Mouse (Mus musculus): ENCODE measurements around the gene Lif.

- TF ChIP-seq TCF12 (IDR thresholded peaks at IDR 0.05; ENCODE audit: low read depth, low read length) (no peak), CTCF (IDR thresholded peaks at IDR 0.05 in 2 of 3, conservative IDR thresholded peaks at IDR 0.05 in 1 of 3; ENCODE audit: control insufficient read depth in 1 of 3, insufficient read depth in 1 of 3, low read depth in 2 of 3, low read length in 3 of 3, poor library complexity in 1 of 3, severe bottlenecking in 1 of 3) (no peak), EP300 (IDR thresholded peaks at IDR 0.05; ENCODE audit: low read depth in 1 of 2, low read length in 2 of 2) (no peak), MAX (IDR thresholded peaks at IDR 0.05; ENCODE audit: low read length) (no peak), GATA1 (IDR thresholded peaks at IDR 0.05; ENCODE audit: low read depth, low read length) (no peak), POLR2A (IDR thresholded peaks at IDR 0.05; ENCODE audit: control insufficient read depth in 1 of 2, insufficient read depth in 1 of 2, low read depth in 1 of 2, low read length in 2 of 2, poor library complexity in 1 of 2) (no peak), ZNF384 (IDR thresholded peaks at IDR 0.05; ENCODE audit: low read depth, low read length) (no peak), MEF2A (IDR thresholded peaks at IDR 0.05; ENCODE audit: extremely low read depth, insufficient replicate concordance, low read depth, low read length, poor library complexity, severe bottlenecking) (no peak)
These were observed 42.5 kb downstream of the Lif start for GRCm38 (mm10) chr11:4299735-4300474.

Data from MEL (cell line).